Comparison of ENCODE assay signal across 20 mouse cellular contexts in the genomic region with DNA sequence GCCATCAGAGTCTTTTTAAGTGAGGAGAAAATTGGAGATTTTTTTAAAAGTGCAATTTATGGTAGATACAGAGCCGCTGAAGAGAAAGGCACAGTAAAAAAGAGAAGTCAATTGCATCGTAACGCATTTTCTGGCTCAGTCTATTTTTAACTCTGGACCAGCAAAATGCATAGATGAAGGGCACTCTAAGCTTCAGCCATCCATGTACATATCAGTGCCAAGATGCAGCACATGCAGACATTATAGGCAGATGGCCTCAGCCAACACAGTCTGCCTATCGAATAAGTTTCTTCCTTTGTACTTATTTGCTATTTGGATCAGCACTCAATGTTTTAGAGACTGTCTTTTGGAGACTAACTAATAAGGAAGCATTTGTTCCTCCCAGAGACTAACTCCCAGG.
A peak's percentile ranks its signal among the peaks of the same experiment; 100 is the strongest.
DNase-seq lines count a peak whose midpoint lies in the region; ATAC-seq and TF ChIP-seq lines count a peak whose summit lies in the region.
"Had no signal": no experiment of that assay in that cellular context is flagged by ENCODE, and none has a peak within 500 bp of the region (broad histone marks: within the 10 kb centered on the region; RNA-seq: fewer than 3 reads in every experiment).

No protein-coding gene starts in this region.

- H3K27me3 ChIP-seq in forebrain, embryonic 16.5 days (replicated peaks; ENCODE audit: control insufficient read depth, insufficient read depth, low read length), result no peaks in the 10 kb centered on the region
- H3K27me3 ChIP-seq: embryonic facial prominence, embryonic 13.5 days; intestine, embryonic 15.5 days had no signal

- H3K9me3 ChIP-seq in forebrain, embryonic 16.5 days (ENCODE audit: control insufficient read depth, low read length), result no peaks in the 10 kb centered on the region
- H3K9me3 ChIP-seq: embryonic facial prominence, embryonic 13.5 days; hindbrain, embryonic 10.5 days; intestine, embryonic 15.5 days had no signal

- peak; percentile 64; the same call in 1 of the 2 replicates for ATAC-seq in frontal cortex, adult (ENCODE audit: low TSS enrichment)
- peak; percentile 73 for ATAC-seq in forebrain, embryonic 16.5 days
- ATAC-seq: intestine, embryonic 15.5 days had no signal

- 0 out of 2 replicates have a peak overlapping the region, but pooled peaks have one; percentile 3 for H3K27ac ChIP-seq in layer of hippocampus, adult 2 months
- no peak overlapping the region for H3K27ac ChIP-seq in forebrain, embryonic 16.5 days (ENCODE audit: low read length)
- H3K27ac ChIP-seq: embryonic facial prominence, embryonic 13.5 days; gastrocnemius, adult 2 months; hindbrain, embryonic 10.5 days; hindbrain, embryonic 14.5 days; intestine, embryonic 15.5 days had no signal

- H3K4me1 ChIP-seq in forebrain, embryonic 16.5 days (replicated peaks; ENCODE audit: control insufficient read depth, insufficient read depth, low read length), result peaks cover 4% of the 10 kb centered on the region; the same call in 1 of the 2 replicates
- H3K4me1 ChIP-seq: hindbrain, embryonic 10.5 days; intestine, embryonic 15.5 days had no signal

- DNase-seq in frontal cortex, postnatal 25 days (ENCODE audit: low spot score in 2 of 2), result no peak
- no peak for DNase-seq in layer of hippocampus, adult 2 months (ENCODE audit: low spot score in 2 of 2)
- DNase-seq in layer of hippocampus, postnatal 14 days (ENCODE audit: low spot score in 2 of 2), result no peak
- no peak for DNase-seq in cerebellum, postnatal 4 days (ENCODE audit: low spot score in 2 of 2)
- DNase-seq in cerebellum, postnatal 25 days, result no peak
- DNase-seq: adrenal gland, adult 2 months; adrenal gland, postnatal 25 days; cerebellum, adult 11 months; cerebellum, adult 8-10 months; cerebellum, postnatal 14 days; gastrocnemius, adult 2 months; gastrocnemius, postnatal 25 days; kidney, adult 2 months had no signal

- WGBS in forebrain, embryonic 16.5 days, result 61% methylated on average over 4 of the region's 4 CpGs

- no peak overlapping the region for H3K4me3 ChIP-seq in layer of hippocampus, adult 2 months
- no peak overlapping the region for H3K4me3 ChIP-seq in forebrain, embryonic 16.5 days (replicated peaks; ENCODE audit: low read length)
- H3K4me3 ChIP-seq: embryonic facial prominence, embryonic 13.5 days; gastrocnemius, adult 2 months; hindbrain, embryonic 10.5 days; intestine, embryonic 15.5 days had no signal

- H3K36me3 ChIP-seq in forebrain, embryonic 16.5 days (ENCODE audit: control insufficient read depth, insufficient read depth), result no peaks in the 10 kb centered on the region
- H3K36me3 ChIP-seq: embryonic facial prominence, embryonic 13.5 days; hindbrain, embryonic 10.5 days; intestine, embryonic 15.5 days had no signal

- H3K4me2 ChIP-seq in forebrain, embryonic 16.5 days (ENCODE audit: low read length), result no peak overlapping the region
- H3K4me2 ChIP-seq: embryonic facial prominence, embryonic 13.5 days; heart, embryonic 11.5 days; hindbrain, embryonic 14.5 days; intestine, embryonic 15.5 days had no signal

- no peak overlapping the region for H3K9ac ChIP-seq in forebrain, embryonic 16.5 days (replicated peaks; ENCODE audit: low read depth, low read length)
- H3K9ac ChIP-seq: embryonic facial prominence, embryonic 13.5 days; hindbrain, embryonic 14.5 days; intestine, embryonic 15.5 days had no signal

- no peak for TF ChIP-seq CTCF in layer of hippocampus, adult 2 months (conservative IDR thresholded peaks at IDR 0.05)
